Comparison of ENCODE assay signal across 20 mouse cellular contexts in genomic region chr12:92646634-92647033, GRCm38 (mm10).
A peak's percentile ranks its signal among the peaks of the same experiment; 100 is the strongest.
DNase-seq lines count a peak whose midpoint lies in the region; ATAC-seq and TF ChIP-seq lines count a peak whose summit lies in the region.
"Had no signal": no experiment of that assay in that cellular context is flagged by ENCODE, and none has a peak within 500 bp of the region (broad histone marks: within the 10 kb centered on the region; RNA-seq: fewer than 3 reads in every experiment).

No protein-coding gene starts in this region.

- no peak overlapping the region for H3K9ac ChIP-seq in forebrain, postnatal 0 days
- H3K9ac ChIP-seq: embryonic facial prominence, embryonic 12.5 days; forebrain, embryonic 13.5 days; forebrain, embryonic 15.5 days had no signal

- no peak for DNase-seq in natural killer cell, adult 2 months (ENCODE audit: low spot score in 2 of 2)
- DNase-seq in forebrain, postnatal 0 days = no peak
- DNase-seq: adrenal gland, adult 2 months; adrenal gland, postnatal 10 days; adrenal gland, postnatal 25 days; B cell, adult 2 months; cerebellum, adult 11 months; cerebellum, adult 18-20 months; cerebellum, adult 8-10 months; cerebellum, adult 9-11 months; cerebellum, postnatal 25 days had no signal

- WGBS in forebrain, postnatal 0 days = 87% methylated on average over 2 of the region's 2 CpGs

- H3K4me2 ChIP-seq in forebrain, postnatal 0 days (ENCODE audit: low read depth) = no peak overlapping the region
- H3K4me2 ChIP-seq: embryonic facial prominence, embryonic 12.5 days; forebrain, embryonic 13.5 days; forebrain, embryonic 15.5 days had no signal

- H3K27ac ChIP-seq in forebrain, postnatal 0 days (ENCODE audit: low read depth, low read length) = no peak overlapping the region
- H3K27ac ChIP-seq: embryonic facial prominence, embryonic 10.5 days; embryonic facial prominence, embryonic 12.5 days; forebrain, embryonic 13.5 days; forebrain, embryonic 15.5 days had no signal

- H3K4me1 ChIP-seq in forebrain, postnatal 0 days (ENCODE audit: insufficient read depth) = no peaks in the 10 kb centered on the region
- H3K4me1 ChIP-seq: embryonic facial prominence, embryonic 10.5 days; embryonic facial prominence, embryonic 12.5 days had no signal

- TF ChIP-seq CTCF in forebrain, postnatal 0 days (IDR thresholded peaks at IDR 0.05; ENCODE audit: low read depth) = no peak

- no peaks in the 10 kb centered on the region for H3K9me3 ChIP-seq in forebrain, postnatal 0 days (ENCODE audit: low read length)
- H3K9me3 ChIP-seq: embryonic facial prominence, embryonic 10.5 days; embryonic facial prominence, embryonic 12.5 days; forebrain, embryonic 13.5 days; forebrain, embryonic 15.5 days; G1E had no signal

- ATAC-seq in CD4-positive, CD25-positive, alpha-beta regulatory T cell, adult 4 months = peak; percentile 61
- ATAC-seq in activated CD4-positive, CD25-positive, alpha-beta regulatory T cell, adult 4 months = peak; percentile 63
- peak; percentile 68 for ATAC-seq in inflammation-experienced regulatory T-cells, adult 6 months
- ATAC-seq in forebrain, postnatal 0 days = no peak
- ATAC-seq: forebrain, embryonic 13.5 days; forebrain, embryonic 15.5 days; Patski had no signal

- H3K4me3 ChIP-seq in forebrain, postnatal 0 days (ENCODE audit: low read depth, low read length) = no peak overlapping the region
- H3K4me3 ChIP-seq: embryonic facial prominence, embryonic 10.5 days; embryonic facial prominence, embryonic 12.5 days; forebrain, embryonic 13.5 days; forebrain, embryonic 15.5 days had no signal

- H3K36me3 ChIP-seq in forebrain, postnatal 0 days (ENCODE audit: insufficient read depth) = no peaks in the 10 kb centered on the region
- H3K36me3 ChIP-seq: embryonic facial prominence, embryonic 10.5 days; embryonic facial prominence, embryonic 12.5 days; forebrain, embryonic 15.5 days; G1E had no signal

- H3K27me3 ChIP-seq in forebrain, postnatal 0 days (ENCODE audit: insufficient read depth, low read length) = no peaks in the 10 kb centered on the region
- H3K27me3 ChIP-seq: embryonic facial prominence, embryonic 12.5 days; forebrain, embryonic 13.5 days; forebrain, embryonic 15.5 days; Patski had no signal
